Mouse (Mus musculus): ENCODE measurements around the gene Dnase1l3. TPM values are rescaled to one million over a fixed set of nuclear protein-coding genes. Genes with fewer than 3 reads are reported as not detected.
"Not testable (repeated sequence)": the region's sequence is repeated elsewhere in the genome, so short reads cannot be mapped to it uniquely, and the experiment has no call there.

Gene Dnase1l3
- total RNA-seq, 2 experiments from 2014 or later: not detected

- no peak for DNase-seq (ENCODE audit: low spot score)
Measured at GRCm38 (mm10) chr14:8015756-8016155, 21.4 kb upstream of the Dnase1l3 start.

DNA sequence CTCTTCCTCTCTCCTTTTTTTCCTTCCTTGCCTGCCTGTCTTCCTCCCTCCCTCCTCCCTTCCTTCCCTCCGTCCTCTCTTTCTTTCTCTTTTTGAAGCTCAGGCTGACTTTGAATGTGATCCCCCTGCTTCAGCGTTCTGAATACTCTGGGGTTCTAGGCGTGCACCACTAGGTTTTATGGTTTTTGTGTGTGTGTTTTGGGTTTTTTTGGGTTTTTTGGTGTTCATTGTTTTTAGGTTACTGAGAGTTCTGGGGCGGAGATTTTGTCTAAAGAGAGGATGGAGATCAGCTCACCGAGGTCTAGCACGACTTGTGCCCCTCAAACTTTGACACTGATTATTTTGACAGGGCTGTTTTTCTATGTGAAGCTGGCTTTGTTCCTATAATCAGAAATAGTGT lies 17.6 kb upstream of the Dnase1l3 start:
- no peak for DNase-seq (ENCODE audit: low spot score)

DNA sequence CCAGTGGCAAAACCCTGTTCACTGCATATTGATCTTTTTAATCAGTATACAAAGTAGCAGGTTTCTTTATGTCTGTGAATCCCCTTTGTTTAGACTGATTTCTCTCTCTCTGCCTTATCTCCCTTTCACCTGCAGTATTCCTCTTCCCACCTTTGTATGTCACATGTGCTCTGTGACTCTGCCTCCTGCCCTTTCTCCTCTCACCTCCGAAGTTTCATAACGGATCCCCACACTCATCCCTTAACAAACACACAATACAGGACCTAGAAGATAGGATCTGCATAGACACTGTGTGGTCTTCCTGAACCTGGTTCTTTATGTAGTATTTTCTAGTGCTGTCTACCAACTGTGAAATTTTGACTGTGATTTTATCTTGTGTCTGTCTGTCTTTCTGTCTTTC lies 16.9 kb upstream of the Dnase1l3 start:
- no peak for DNase-seq (ENCODE audit: low spot score)

GRCm38 (mm10) chr14:8007923-8008322 lies 13.6 kb upstream of the Dnase1l3 start:
- no peak for DNase-seq (ENCODE audit: low spot score)

- no peak for DNase-seq (ENCODE audit: low spot score)
Measured at GRCm38 (mm10) chr14:8007486-8007885, 13.1 kb upstream of the Dnase1l3 start.

DNA sequence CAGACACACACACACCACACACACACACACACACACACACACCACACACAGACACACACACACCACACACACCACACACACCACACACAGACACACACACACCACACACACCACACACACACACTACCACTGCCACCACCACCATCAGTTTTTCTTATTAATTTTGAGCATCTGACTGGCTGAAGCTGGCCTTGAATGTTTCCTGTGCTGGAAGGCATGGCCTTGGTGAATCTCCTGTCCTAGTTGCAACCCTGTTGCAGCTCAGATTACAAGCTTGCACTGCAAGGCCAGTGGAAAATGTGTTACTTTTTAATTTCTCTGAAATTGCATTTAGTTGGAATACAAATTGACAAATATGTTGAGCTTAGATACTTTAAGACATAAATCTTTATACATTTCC lies 12.7 kb upstream of the Dnase1l3 start:
- DNase-seq (ENCODE audit: low spot score): no peak

GRCm38 (mm10) chr14:8006061-8006460 lies 11.7 kb upstream of the Dnase1l3 start:
- not testable (repeated sequence) for DNase-seq (ENCODE audit: low spot score)

- no peak for DNase-seq (ENCODE audit: low spot score)
Measured at GRCm38 (mm10) chr14:8003727-8004670, 9.6 kb upstream of the Dnase1l3 start.

GRCm38 (mm10) chr14:8003093-8003670 lies 8.8 kb upstream of the Dnase1l3 start:
- DNase-seq (ENCODE audit: low spot score): peak; percentile 32

GRCm38 (mm10) chr14:8002432-8003092 lies 8.2 kb upstream of the Dnase1l3 start, which contains the start of gene Abhd6:
Gene Abhd6 (plus strand): TSS chr14:8002902.
- DNase-seq (ENCODE audit: low spot score): peak; percentile 83

GRCm38 (mm10) chr14:8000831-8001685 lies 6.7 kb upstream of the Dnase1l3 start:
- DNase-seq (ENCODE audit: low spot score): no peak

DNA sequence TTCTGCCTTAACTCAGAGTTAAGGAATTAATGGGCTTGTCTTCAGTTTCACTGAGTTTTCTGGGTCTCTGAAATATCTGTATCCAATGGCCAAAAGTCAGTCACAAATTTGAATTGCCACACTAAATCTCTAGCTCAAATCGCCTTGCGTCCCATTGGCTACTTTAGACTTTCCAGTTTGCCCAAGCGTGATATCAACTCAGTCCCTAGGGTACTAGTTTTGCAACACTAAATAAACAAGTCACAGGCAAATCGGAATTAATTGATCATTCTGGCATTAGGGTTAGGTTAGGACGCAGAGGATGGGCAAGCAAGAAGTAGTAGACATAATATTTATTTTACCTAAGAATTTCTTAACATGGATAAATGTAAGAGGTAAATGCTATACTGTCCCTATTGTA lies 5.9 kb upstream of the Dnase1l3 start:
- no peak for DNase-seq (ENCODE audit: low spot score)

DNA sequence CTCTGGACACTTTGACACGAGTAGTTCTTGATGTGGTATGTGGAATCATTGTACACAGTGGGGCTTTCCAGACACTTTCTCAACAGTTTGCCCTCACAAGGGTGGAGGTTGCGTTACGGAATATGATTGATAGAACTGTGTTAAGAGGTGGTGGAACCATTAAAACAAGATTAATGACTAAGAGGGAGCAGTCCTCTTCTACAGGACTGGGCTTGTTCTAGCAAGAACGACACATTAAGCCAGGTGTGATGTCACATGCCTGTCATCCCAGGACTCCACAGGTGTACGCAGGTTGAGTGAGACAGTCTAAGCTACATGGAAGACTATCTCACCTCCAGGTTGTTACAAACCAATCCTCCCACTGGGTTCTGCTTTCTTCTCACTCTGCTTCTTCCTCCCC lies 5.1 kb upstream of the Dnase1l3 start:
- no peak for DNase-seq (ENCODE audit: low spot score)

- DNase-seq (ENCODE audit: low spot score): no peak
Measured at GRCm38 (mm10) chr14:7999030-7999429, 4.7 kb upstream of the Dnase1l3 start.

- peak; percentile 93 for DNase-seq (ENCODE audit: low spot score)
Measured at GRCm38 (mm10) chr14:7997255-7997696, 2.9 kb upstream of the Dnase1l3 start.

DNA sequence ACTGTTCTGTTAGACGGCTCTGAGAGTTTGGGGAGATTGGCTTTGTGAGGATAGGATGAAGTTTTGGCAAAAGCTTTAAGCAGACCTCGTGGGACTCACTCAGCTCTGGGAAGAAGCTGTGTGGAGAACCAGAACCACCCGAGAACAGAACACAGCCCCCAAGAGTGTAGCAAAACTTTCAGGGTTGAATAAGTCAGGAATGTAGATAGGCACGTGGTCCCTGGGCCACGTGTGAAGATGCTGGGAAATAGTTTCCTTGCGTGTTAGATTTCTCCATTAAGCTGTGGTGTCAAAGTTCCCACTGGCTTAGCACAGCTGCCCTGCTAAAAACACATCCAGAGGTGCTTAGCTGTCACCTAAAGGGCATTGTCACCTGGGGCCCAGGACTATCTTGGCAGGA lies 2.2 kb downstream of the Dnase1l3 start:
- DNase-seq (ENCODE audit: low spot score): no peak

GRCm38 (mm10) chr14:7991108-7991776 lies 3.1 kb downstream of the Dnase1l3 start:
- no peak for DNase-seq (ENCODE audit: low spot score)

- no peak for DNase-seq (ENCODE audit: low spot score)
Measured at GRCm38 (mm10) chr14:7989961-7990360, 4.4 kb downstream of the Dnase1l3 start.

DNA sequence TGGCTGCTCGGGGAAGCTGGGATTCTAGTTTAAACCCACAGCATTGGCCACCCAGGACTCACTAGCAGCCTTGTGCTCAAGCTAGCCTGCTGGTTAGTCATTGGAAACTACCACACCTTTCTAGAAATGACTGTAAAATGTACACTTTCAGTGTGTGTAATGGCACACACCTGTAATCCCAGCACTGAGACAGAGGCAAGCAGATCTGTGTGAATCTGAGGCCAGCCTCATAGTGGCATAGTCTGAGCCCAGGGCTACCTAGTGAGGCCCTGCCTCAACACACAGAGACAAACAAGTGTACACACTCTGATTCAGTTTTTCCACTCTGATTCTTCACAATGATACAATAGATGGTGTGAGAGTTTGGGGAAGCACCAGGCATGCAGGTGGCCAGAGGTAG lies 5.0 kb downstream of the Dnase1l3 start:
- DNase-seq (ENCODE audit: low spot score): no peak

GRCm38 (mm10) chr14:7986913-7987312 lies 7.5 kb downstream of the Dnase1l3 start:
- DNase-seq (ENCODE audit: low spot score): no peak

- DNase-seq (ENCODE audit: low spot score): no peak
Measured at GRCm38 (mm10) chr14:7981226-7981625, 13.1 kb downstream of the Dnase1l3 start.

All from gastrocnemius, adult 18-20 months (tissue).